Mouse (Mus musculus) lung, postnatal 0 days (tissue): Measurements from ENCODE around the gene C1qtnf1.

Experiments
- CTCF ChIP-seq: IDR thresholded peaks from 2 replicates; pipeline ENCODE4 v1.5.1; 2016; ENCODE audit warnings: antibody characterized with exemption, mild to moderate bottlenecking
- EP300 ChIP-seq: IDR thresholded peaks from 2 replicates; pipeline ENCODE4 v1.6.1; 2016; ENCODE audit warnings: antibody characterized with exemption, mild to moderate bottlenecking, control low read depth

- TF ChIP-seq CTCF (no peak), EP300 (no peak)
These were observed 15.4 kb upstream of the C1qtnf1 start for GRCm38 (mm10) chr11:118412601-118413000.
